Mouse (Mus musculus): Measurements from ENCODE around the gene Tfcp2. TPM values are rescaled to one million over a fixed set of nuclear protein-coding genes. Genes with fewer than 3 reads are reported as not detected.

Gene Tfcp2
- polyA plus RNA-seq, 2 experiments, result 23.2 to 30.5 TPM

DNA sequence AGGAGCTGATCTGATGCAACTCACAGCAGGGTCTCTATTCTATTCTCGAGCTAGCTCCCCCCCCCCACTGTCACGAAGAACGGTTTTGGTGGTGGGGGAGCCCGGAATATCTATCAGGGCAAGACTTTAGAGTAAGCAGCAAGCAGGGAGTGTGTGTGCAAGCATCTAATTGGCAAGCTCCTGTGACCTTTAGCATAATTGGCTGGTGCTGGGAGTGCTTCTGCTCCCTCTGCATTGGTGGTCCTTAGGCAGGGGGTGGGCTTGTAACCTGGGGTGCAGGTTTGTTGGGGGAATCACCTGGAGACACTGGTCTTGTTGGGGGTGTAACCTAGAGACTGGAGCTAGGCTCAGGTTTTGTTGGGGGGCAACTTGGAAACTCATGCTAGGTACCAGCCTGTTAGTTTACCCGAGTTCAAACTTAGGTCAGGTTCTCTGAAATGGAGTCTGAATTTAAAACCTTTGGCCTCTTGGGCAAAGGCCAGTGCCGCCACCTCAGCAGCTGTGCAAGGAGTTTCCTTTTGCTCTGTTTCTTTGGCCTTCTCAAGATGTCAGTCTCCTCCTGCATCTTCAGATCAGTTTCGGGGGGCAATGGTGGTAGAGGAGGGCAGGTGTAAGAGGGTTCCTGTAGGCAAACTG lies 95.3 kb downstream of the Tfcp2 start:
- H3K4me1 ChIP-seq (ENCODE audit: control insufficient read depth, insufficient read depth, low read length), result no peaks in the 10 kb centered on the region
- whole genome bisulfite sequencing, result 61% methylated on average over 7 of the region's 7 CpGs
- H3K36me3 ChIP-seq (ENCODE audit: control insufficient read depth, insufficient read depth, low read length), result no peaks in the 10 kb centered on the region
- no peak for TF ChIP-seq POLR2A (IDR thresholded peaks at IDR 0.05; ENCODE audit: borderline replicate concordance, extremely low read depth, insufficient read depth, insufficient read length)
- ATAC-seq (ENCODE audit: low FRiP score, low read depth) (no peak), DNase-seq (ENCODE audit: low spot score) (no peak)
- no peak overlapping the region for H3K4me3 ChIP-seq (replicated peaks; ENCODE audit: low read length)
- no peak overlapping the region for H3K9ac ChIP-seq (ENCODE audit: low read depth, low read length, severe bottlenecking)
- H3K4me2 ChIP-seq (replicated peaks; ENCODE audit: low read depth, low read length, severe bottlenecking), result no peak overlapping the region
- no peaks in the 10 kb centered on the region for H3K9me3 ChIP-seq (ENCODE audit: control insufficient read depth, low read length)
- no peak overlapping the region for H3K27ac ChIP-seq (replicated peaks; ENCODE audit: low read depth, low read length)
- no peaks in the 10 kb centered on the region for H3K27me3 ChIP-seq (ENCODE audit: control insufficient read depth, insufficient read depth, low read length)

DNA sequence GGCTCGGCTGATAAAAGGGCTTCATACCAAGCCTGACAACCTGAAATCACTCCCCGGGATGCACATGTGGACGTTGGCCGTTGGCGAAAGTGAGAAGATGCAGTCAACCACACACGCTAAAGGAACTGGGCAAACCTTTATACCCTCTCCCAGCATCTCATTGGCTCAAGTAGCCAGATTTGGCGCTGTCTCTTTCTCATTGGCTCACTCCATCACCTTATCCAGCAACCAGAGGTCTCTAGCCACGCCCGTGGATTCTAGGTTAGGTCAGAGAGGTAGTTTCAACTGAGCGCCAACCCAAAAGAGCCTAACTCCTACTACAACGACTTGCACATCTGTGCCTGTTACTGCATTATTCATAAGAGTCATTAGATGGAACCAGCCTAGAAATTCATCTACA lies 99.3 kb downstream of the Tfcp2 start:
- Histone ChIP-seq H3K4me2 (replicated peaks; ENCODE audit: low read depth, low read length, severe bottlenecking) (no peak overlapping the region), H3K27ac (replicated peaks; ENCODE audit: low read depth, low read length) (no peak overlapping the region), H3K9me3 (ENCODE audit: control insufficient read depth, low read length) (no peaks in the 10 kb centered on the region), H3K4me3 (replicated peaks; ENCODE audit: low read length) (no peak overlapping the region), H3K36me3 (ENCODE audit: control insufficient read depth, insufficient read depth, low read length) (no peaks in the 10 kb centered on the region), H3K4me1 (ENCODE audit: control insufficient read depth, insufficient read depth, low read length) (peaks cover 5% of the 10 kb centered on the region; the same call in 1 of the 2 replicates), H3K27me3 (ENCODE audit: control insufficient read depth, insufficient read depth, low read length) (no peaks in the 10 kb centered on the region), H3K9ac (ENCODE audit: low read depth, low read length, severe bottlenecking) (no peak overlapping the region)
- DNase-seq (ENCODE audit: low spot score), result no peak
- WGBS, result 80% methylated on average over 11 of the region's 11 CpGs
- no peak for TF ChIP-seq POLR2A (IDR thresholded peaks at IDR 0.05; ENCODE audit: borderline replicate concordance, extremely low read depth, insufficient read depth, insufficient read length)
- ATAC-seq (ENCODE audit: low FRiP score, low read depth), result no peak

DNA sequence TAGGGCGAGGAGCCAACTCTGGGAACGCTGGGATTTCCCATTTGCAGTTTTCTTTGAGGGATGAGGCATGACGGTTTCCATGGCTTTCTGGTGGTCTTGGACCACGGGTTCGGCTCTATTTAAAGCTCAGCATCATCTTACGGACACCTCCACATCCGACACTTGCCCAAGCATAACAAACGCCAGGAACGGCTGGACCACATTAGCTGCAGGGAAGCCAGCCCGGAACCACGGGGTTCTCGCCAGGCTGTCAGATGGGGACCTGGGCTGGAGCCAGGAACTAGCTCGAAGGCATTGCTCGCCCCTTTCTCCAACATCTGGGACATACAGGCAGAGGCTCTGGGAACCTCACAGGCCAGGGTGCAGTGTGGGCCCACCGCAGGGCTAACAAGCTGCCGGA lies 100.6 kb downstream of the Tfcp2 start:
- Histone ChIP-seq H3K9ac (ENCODE audit: low read depth, low read length, severe bottlenecking) (no peak overlapping the region), H3K4me2 (replicated peaks; ENCODE audit: low read depth, low read length, severe bottlenecking) (peak overlapping the region; percentile 3; the same call in 1 of the 2 replicates), H3K4me1 (ENCODE audit: control insufficient read depth, insufficient read depth, low read length) (peaks cover 5% of the 10 kb centered on the region; the same call in 1 of the 2 replicates), H3K27me3 (ENCODE audit: control insufficient read depth, insufficient read depth, low read length) (no peaks in the 10 kb centered on the region), H3K36me3 (ENCODE audit: control insufficient read depth, insufficient read depth, low read length) (no peaks in the 10 kb centered on the region), H3K27ac (replicated peaks; ENCODE audit: low read depth, low read length) (0 out of 2 replicates have a peak overlapping the region, but pooled peaks have one; percentile 2), H3K9me3 (ENCODE audit: control insufficient read depth, low read length) (no peaks in the 10 kb centered on the region), H3K4me3 (replicated peaks; ENCODE audit: low read length) (no peak overlapping the region)
- DNase-seq (ENCODE audit: low spot score) (peak; percentile 68), ATAC-seq (ENCODE audit: low FRiP score, low read depth) (no peak)
- WGBS, result 34% methylated on average over 16 of the region's 16 CpGs
- no peak for TF ChIP-seq POLR2A (IDR thresholded peaks at IDR 0.05; ENCODE audit: borderline replicate concordance, extremely low read depth, insufficient read depth, insufficient read length)

DNA sequence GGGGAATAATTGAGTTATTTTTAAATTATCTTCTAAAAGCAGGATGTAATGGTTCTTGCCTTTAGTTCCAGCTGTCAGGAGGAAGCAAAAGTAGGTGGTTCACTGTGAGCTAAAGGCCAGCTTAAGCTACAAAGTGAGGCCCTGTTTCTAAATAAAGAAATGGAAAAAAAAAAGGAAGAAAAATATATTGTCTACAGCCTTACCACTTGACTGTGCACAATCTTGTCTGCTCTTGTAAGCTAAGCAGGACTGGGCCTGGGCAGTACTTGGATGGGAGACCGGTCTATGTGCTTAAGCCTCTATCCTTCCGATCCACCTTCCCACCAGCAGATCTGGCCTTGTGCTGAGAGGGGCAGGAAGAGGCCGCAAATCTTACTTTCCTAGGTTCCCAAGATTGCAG lies 102.3 kb downstream of the Tfcp2 start:
- WGBS, result 89% methylated on average over 3 of the region's 3 CpGs

DNA sequence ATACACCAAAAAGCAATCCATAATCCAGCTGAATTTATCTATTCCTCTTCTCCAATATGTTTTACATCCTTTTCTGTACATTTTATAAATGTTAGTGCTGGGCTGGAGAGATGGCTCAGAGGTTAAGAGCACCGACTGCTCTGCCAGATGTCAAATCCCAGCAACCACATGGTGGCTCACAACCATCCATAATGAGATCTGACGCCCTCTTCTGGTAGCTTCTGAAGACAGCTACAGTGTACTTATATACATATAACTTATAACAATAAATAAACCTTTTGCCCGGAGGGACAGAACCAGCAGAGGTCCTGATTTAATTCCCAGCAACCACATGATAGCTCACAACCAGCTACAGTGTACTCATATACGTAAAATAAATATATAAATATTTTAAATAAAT lies 103.2 kb downstream of the Tfcp2 start:
- no peak for ATAC-seq (ENCODE audit: low FRiP score, low read depth)

More for the DNA sequence above, 102.3 kb downstream of the Tfcp2 start:
- DNase-seq (ENCODE audit: low spot score), result no peak
- Histone ChIP-seq H3K36me3 (ENCODE audit: control insufficient read depth, insufficient read depth, low read length) (no peaks in the 10 kb centered on the region), H3K4me3 (replicated peaks; ENCODE audit: low read length) (no peak overlapping the region), H3K4me2 (replicated peaks; ENCODE audit: low read depth, low read length, severe bottlenecking) (no peak overlapping the region), H3K9ac (ENCODE audit: low read depth, low read length, severe bottlenecking) (no peak overlapping the region), H3K27me3 (ENCODE audit: control insufficient read depth, insufficient read depth, low read length) (no peaks in the 10 kb centered on the region), H3K9me3 (ENCODE audit: control insufficient read depth, low read length) (no peaks in the 10 kb centered on the region), H3K4me1 (ENCODE audit: control insufficient read depth, insufficient read depth, low read length) (peaks cover 5% of the 10 kb centered on the region; the same call in 1 of the 2 replicates), H3K27ac (replicated peaks; ENCODE audit: low read depth, low read length) (no peak overlapping the region)
- ATAC-seq (ENCODE audit: low FRiP score, low read depth), result no peak
- no peak for TF ChIP-seq POLR2A (IDR thresholded peaks at IDR 0.05; ENCODE audit: borderline replicate concordance, extremely low read depth, insufficient read depth, insufficient read length)

More for the DNA sequence above, 103.2 kb downstream of the Tfcp2 start:
- no peaks in the 10 kb centered on the region for H3K27me3 ChIP-seq (ENCODE audit: control insufficient read depth, insufficient read depth, low read length)
- no peaks in the 10 kb centered on the region for H3K36me3 ChIP-seq (ENCODE audit: control insufficient read depth, insufficient read depth, low read length)
- TF ChIP-seq POLR2A (IDR thresholded peaks at IDR 0.05; ENCODE audit: borderline replicate concordance, extremely low read depth, insufficient read depth, insufficient read length), result no peak
- H3K4me1 ChIP-seq (ENCODE audit: control insufficient read depth, insufficient read depth, low read length), result peaks cover 11% of the 10 kb centered on the region; the same call in 1 of the 2 replicates
- no peak overlapping the region for H3K9ac ChIP-seq (ENCODE audit: low read depth, low read length, severe bottlenecking)
- no peak overlapping the region for H3K27ac ChIP-seq (replicated peaks; ENCODE audit: low read depth, low read length)
- H3K4me2 ChIP-seq (replicated peaks; ENCODE audit: low read depth, low read length, severe bottlenecking), result no peak overlapping the region
- no peaks in the 10 kb centered on the region for H3K9me3 ChIP-seq (ENCODE audit: control insufficient read depth, low read length)
- H3K4me3 ChIP-seq (replicated peaks; ENCODE audit: low read length), result no peak overlapping the region
- 78% methylated on average over 4 of the region's 4 CpGs for WGBS
- DNase-seq (ENCODE audit: low spot score), result no peak

Other genes with a start within 250 kb of the Tfcp2 start
- gene Mettl7a1, start 247.9 kb downstream of the Tfcp2 start, polyA plus RNA-seq (2012; rRNA removed), result 12.2 and 14.9 TPM in 2 replicates
- 3.0 and 4.1 TPM in 2 replicates for gene Mettl7a1, start 247.9 kb downstream of the Tfcp2 start, polyA plus RNA-seq (2014; fragmentation: Nextera tagmentation; extraction: Ambion mirVana)
- 0.55 and 0.60 TPM in 2 replicates for gene Mettl7a3, start 217.1 kb downstream of the Tfcp2 start, polyA plus RNA-seq (2012; rRNA removed)
- 0.64 and 0.70 TPM in 2 replicates for gene Mettl7a3, start 217.1 kb downstream of the Tfcp2 start, polyA plus RNA-seq (2014; fragmentation: Nextera tagmentation; extraction: Ambion mirVana)
- gene Methig1, start 198.9 kb downstream of the Tfcp2 start, polyA plus RNA-seq (2012; rRNA removed), result 0.05 TPM in 1 of 2 replicates, not detected in the other
- gene Methig1, start 198.9 kb downstream of the Tfcp2 start, polyA plus RNA-seq (2014; fragmentation: Nextera tagmentation; extraction: Ambion mirVana), result not detected in 2 replicates
- gene Mettl7a2, start 198.8 kb downstream of the Tfcp2 start, polyA plus RNA-seq (2012; rRNA removed), result 0.08 and 0.13 TPM in 2 replicates
- gene Mettl7a2, start 198.8 kb downstream of the Tfcp2 start, polyA plus RNA-seq (2014; fragmentation: Nextera tagmentation; extraction: Ambion mirVana), result not detected in 2 replicates
- not detected in 2 replicates for gene Higd1c, start 187.5 kb downstream of the Tfcp2 start, polyA plus RNA-seq (2012; rRNA removed)
- gene Higd1c, start 187.5 kb downstream of the Tfcp2 start, polyA plus RNA-seq (2014; fragmentation: Nextera tagmentation; extraction: Ambion mirVana), result not detected in 2 replicates
- gene Gm5475, start 129.9 kb downstream of the Tfcp2 start, polyA plus RNA-seq (2012; rRNA removed), result 0.03 and 0.04 TPM in 2 replicates
- gene Gm5475, start 129.9 kb downstream of the Tfcp2 start, polyA plus RNA-seq (2014; fragmentation: Nextera tagmentation; extraction: Ambion mirVana), result 0.12 TPM in 1 of 2 replicates, not detected in the other
- gene Slc11a2, start 126.9 kb downstream of the Tfcp2 start, polyA plus RNA-seq (2012; rRNA removed), result 30.3 and 41.1 TPM in 2 replicates
- gene Slc11a2, start 126.9 kb downstream of the Tfcp2 start, polyA plus RNA-seq (2014; fragmentation: Nextera tagmentation; extraction: Ambion mirVana), result 20.4 TPM in 2 replicates
- gene Letmd1, start 83.0 kb downstream of the Tfcp2 start, polyA plus RNA-seq (2012; rRNA removed), result 62.4 and 72.0 TPM in 2 replicates
- 27.9 and 29.8 TPM in 2 replicates for gene Letmd1, start 83.0 kb downstream of the Tfcp2 start, polyA plus RNA-seq (2014; fragmentation: Nextera tagmentation; extraction: Ambion mirVana)
- gene Csrnp2, start 56.5 kb downstream of the Tfcp2 start, polyA plus RNA-seq (2012; rRNA removed), result 14.6 and 17.9 TPM in 2 replicates
- gene Csrnp2, start 56.5 kb downstream of the Tfcp2 start, polyA plus RNA-seq (2014; fragmentation: Nextera tagmentation; extraction: Ambion mirVana), result 18.2 and 20.8 TPM in 2 replicates
- 24.9 and 32.4 TPM in 2 replicates for gene Pou6f1, start 48.0 kb upstream of the Tfcp2 start, polyA plus RNA-seq (2012; rRNA removed)
- 9.8 and 13.5 TPM in 2 replicates for gene Pou6f1, start 48.0 kb upstream of the Tfcp2 start, polyA plus RNA-seq (2014; fragmentation: Nextera tagmentation; extraction: Ambion mirVana)
- gene Dazap2, start 63.3 kb upstream of the Tfcp2 start, polyA plus RNA-seq (2012; rRNA removed), result 139 and 213 TPM in 2 replicates
- gene Dazap2, start 63.3 kb upstream of the Tfcp2 start, polyA plus RNA-seq (2014; fragmentation: Nextera tagmentation; extraction: Ambion mirVana), result 185 and 191 TPM in 2 replicates
- gene Smagp, start 84.9 kb upstream of the Tfcp2 start, polyA plus RNA-seq (2012; rRNA removed), result 18.5 and 19.7 TPM in 2 replicates
- 21.5 and 25.4 TPM in 2 replicates for gene Smagp, start 84.9 kb upstream of the Tfcp2 start, polyA plus RNA-seq (2014; fragmentation: Nextera tagmentation; extraction: Ambion mirVana)
- gene Bin2, start 117.5 kb upstream of the Tfcp2 start, polyA plus RNA-seq (2012; rRNA removed), result 3.7 and 4.7 TPM in 2 replicates
- gene Bin2, start 117.5 kb upstream of the Tfcp2 start, polyA plus RNA-seq (2014; fragmentation: Nextera tagmentation; extraction: Ambion mirVana), result 2.3 and 3.5 TPM in 2 replicates
- 2.6 and 3.9 TPM in 2 replicates for gene Cela1, start 135.9 kb upstream of the Tfcp2 start, polyA plus RNA-seq (2012; rRNA removed)
- 2.8 and 3.4 TPM in 2 replicates for gene Cela1, start 135.9 kb upstream of the Tfcp2 start, polyA plus RNA-seq (2014; fragmentation: Nextera tagmentation; extraction: Ambion mirVana)
- gene Galnt6, start 177.4 kb upstream of the Tfcp2 start, polyA plus RNA-seq (2012; rRNA removed), result 1.1 TPM in 2 replicates
- 1.4 and 1.9 TPM in 2 replicates for gene Galnt6, start 177.4 kb upstream of the Tfcp2 start, polyA plus RNA-seq (2014; fragmentation: Nextera tagmentation; extraction: Ambion mirVana)
- gene Slc4a8, start 209.7 kb upstream of the Tfcp2 start, polyA plus RNA-seq (2012; rRNA removed), result 3.8 TPM in 2 replicates
- 2.9 TPM in 2 replicates for gene Slc4a8, start 209.7 kb upstream of the Tfcp2 start, polyA plus RNA-seq (2014; fragmentation: Nextera tagmentation; extraction: Ambion mirVana)